Mouse (Mus musculus) ES-Bruce4 (cell line): ENCODE data around the gene Gkap1.

Source experiments
- CTCF ChIP-seq: IDR thresholded peaks from one replicate; pipeline ENCODE4 v1.8.1; 2011; ENCODE audit warnings: low read depth, low read length
- POLR2A ChIP-seq: IDR thresholded peaks from one replicate; pipeline ENCODE4 v1.8.1; 2011; ENCODE audit warnings: low read length; ENCODE audit not compliant: insufficient read depth

GRCm38 (mm10) chr13:58197211-58197610, 78.3 kb downstream of the Gkap1 start:
- TF ChIP-seq CTCF (no peak), POLR2A (no peak)
